Mouse (Mus musculus) naive thymus-derived CD4-positive, alpha-beta T cell, adult 2 months (primary cell): ENCODE results near the gene Idi2.
"Not testable (repeated sequence)": the region's sequence is repeated elsewhere in the genome, so short reads cannot be mapped to it uniquely, and the experiment has no call there.

Experiments used
- DNase-seq: peaks from one replicate; pipeline ENCODE4 v3.0.0-alpha.2; 2011; ENCODE audit warnings: low read depth

Gene Idi2

GRCm38 (mm10) chr13:8997221-8997620, 44.6 kb downstream of the Idi2 start:
- not testable (repeated sequence) for DNase-seq

- no peak for DNase-seq
Measured at GRCm38 (mm10) chr13:8999464-8999863, 46.8 kb downstream of the Idi2 start.

GRCm38 (mm10) chr13:9003306-9003705, 50.6 kb downstream of the Idi2 start:
- DNase-seq = no peak
